Mouse (Mus musculus) left cerebral cortex, adult 9 months (tissue): ENCODE measurements around the gene Mapk8ip2.
"Not testable (repeated sequence)": the region's sequence is repeated elsewhere in the genome, so short reads cannot be mapped to it uniquely, and the experiment has no call there.

ENCODE experiments used
- DNase-seq, 2 experiments: peaks; one replicate each; pipeline ENCODE4 v3.0.0; 2022; ENCODE audit warnings: low spot score in 2 of 2

Gene Mapk8ip2

DNA sequence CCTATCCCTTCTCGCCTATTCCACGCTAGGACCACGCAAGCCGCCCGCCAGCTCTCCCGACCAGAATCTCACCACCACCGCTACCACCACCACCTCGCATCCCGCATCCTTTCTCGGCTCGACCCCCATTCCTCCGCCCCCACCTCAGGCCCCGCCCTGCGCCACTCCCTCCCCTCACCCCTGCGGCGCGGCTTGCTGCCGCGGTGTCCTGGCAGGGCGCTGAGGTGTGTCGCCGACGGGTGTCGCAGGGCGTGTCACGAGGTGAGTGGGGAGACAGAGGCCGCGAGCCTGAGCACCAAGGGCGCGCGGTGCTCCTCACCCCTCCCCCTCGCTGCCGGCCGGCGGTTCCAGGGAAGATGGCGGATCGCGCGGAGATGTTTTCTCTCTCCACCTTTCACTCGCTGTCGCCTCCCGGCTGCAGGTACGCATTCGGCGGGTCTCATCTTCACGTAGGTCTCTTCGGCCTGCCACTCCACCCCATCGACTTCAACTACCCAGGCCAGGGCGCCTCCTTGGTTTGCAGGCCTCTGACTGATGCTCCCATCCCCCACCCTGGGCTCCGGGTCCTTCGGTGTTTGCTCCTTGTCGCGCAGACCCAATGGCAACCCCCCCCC is at the start of gene Mapk8ip2:
Mapk8ip2 (plus strand) TSS at position 49 of the 614 bp plus-strand sequence.
- DNase-seq, result no peak

DNA sequence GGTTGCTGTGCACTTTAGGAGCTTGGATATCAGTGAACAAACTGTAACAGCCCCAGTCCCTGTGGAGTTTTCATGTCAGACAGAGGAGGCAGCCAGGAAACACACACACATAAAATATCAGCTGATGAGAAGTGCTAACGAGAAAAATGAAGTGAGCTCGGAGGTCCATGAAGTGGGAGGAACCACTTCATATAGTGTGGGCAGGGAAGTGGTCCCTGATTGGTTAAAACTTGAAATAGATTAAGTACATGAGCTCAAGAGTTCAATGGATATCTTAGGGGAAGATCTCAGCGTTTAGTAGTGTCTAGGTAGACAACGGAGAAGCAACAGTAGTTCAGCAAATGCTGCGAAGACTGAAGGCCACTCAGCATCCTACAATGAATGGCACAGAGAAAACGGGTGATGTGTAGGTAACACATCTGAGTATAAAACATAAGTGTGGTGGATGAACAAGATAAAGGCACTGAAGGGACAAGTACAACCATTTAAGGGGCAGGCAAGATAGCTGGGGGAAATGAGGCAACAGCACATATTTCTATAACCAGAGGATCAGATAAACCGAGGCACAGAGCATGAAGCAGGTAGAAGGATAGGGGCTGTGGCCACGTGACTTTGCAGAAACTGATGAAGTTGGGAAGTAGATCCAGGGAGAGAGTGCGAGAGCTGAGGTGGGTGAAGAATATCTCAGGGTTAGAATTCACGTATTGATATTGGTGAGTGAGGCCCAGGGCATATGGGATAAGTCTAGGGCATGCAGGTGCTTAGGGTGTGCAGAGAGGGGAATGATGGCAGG is 48.7 kb upstream of the Mapk8ip2 start:
- DNase-seq, result no peak

DNA sequence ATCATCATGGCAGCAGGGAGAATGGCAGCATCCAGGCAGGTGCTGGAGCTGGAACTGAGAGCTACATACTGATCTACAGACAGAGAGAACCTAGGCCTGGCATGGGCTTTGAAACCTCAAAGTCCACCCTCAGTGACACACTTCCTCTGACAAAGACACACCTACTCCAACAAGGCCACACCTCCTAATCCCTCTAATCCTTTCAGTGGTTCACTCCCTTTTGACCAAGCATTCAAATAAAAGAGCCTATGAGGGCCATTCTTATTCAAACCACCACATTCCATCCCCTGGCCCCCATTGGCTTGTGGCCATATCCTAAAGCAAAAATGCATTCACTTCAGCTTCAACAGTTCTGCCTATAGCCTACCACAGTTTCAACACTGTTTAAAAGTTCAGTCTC is 47.0 kb upstream of the Mapk8ip2 start:
- DNase-seq, result no peak

DNA sequence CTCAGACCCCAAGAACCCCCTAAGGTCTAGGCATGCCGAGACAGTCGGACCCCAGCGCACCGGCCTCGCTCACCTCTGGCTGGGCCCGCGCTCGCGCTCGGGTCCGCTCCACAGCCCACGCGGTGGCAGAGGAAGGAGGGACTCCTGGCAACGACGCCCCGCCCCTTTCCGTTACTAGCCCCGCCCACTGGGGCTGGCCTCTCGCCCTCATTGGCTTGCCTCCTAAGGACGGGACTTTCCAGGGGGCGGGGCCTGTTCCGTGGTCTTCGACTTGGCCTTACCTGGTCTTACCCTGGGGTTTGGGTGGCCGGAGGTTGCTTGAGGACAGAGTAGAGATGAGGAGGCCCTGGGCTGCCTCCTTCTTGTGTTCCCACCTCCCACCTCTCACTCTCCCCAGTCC is 43.6 kb upstream of the Mapk8ip2 start, which contains the start of gene Syce3:
Syce3 (minus strand) TSS at position 386 of the 400 bp plus-strand sequence.
- DNase-seq, result no peak

DNA sequence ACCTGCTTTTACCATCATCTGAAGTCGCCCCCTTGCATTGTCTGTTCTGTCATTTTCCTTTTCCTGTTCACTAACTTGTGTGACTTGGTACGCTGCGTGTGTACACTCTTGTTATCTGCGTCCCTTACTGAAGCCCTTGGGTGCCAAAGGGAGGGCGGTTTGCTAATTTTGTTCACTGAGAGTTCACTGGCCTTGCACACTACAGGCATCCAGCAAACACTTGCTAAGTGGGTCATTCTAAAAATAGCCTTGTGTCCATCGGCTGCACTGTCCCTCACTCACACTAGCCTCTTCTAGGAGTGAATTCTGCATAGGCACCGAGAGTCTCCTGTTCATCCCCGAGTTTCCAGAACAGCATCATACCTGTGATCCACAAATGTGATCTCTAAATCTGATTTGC is 38.4 kb upstream of the Mapk8ip2 start:
- DNase-seq, result no peak

DNA sequence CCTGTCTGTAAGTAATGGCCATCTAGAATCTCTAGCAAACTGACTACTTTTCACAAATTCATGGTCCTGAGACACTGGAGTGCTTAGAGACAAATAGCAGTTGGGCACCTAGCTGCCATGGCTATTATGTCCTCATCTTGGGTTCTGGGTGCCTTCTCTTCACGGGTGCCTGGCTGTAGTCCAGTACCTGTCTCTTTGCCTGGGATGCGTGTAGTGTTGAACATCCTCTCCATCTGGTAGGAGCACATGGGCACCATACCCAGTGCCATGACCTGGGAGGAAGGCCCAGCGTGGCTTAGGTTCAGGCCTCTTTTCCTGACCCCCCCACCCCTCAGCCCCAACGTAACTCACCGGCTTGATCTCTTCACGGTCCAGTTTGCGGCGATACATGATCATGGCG is 31.8 kb upstream of the Mapk8ip2 start:
- no peak for DNase-seq

DNA sequence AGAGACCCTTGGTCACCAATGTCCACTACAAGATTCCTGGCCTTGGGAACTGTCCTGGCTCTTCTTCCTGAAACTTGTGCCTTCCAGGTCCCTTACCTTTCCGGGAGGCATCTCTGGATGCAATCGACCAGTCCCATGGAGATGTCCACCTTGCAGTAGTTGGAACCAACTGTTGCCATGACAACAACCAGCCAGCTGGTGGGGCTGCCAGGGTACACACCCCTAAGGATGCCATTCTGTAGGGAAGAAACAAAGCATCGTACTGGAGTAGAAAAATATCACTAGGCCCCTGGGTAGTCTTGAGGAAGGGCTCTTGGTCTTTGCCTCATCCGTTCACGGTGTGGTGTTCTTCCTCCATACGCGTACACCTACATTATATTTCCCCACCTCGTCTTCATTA is 29.1 kb upstream of the Mapk8ip2 start:
- no peak for DNase-seq

DNA sequence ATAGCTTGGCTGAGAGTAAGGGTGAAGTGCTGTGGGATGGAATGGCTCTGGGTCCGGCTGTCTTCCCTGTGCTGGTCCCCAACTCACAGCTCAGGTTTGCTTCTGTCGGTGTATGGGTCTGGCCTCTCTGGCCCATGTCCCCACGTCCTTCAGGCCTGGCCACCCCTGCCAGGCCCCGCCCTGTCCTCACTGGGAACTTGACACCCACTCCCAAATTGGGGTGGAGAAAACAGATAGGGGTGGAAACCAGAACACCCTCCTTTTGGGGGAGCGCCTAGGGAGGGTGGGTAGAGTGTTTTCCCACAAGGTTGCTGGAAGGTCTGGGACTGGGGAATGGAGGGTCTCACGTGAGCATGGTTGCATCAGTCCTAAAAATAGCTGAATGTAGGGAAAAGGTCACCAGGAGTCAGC is 28.0 kb upstream of the Mapk8ip2 start, which contains the start of gene Cpt1b:
Cpt1b (minus strand) TSS at position 153 of the 411 bp plus-strand sequence.
- no peak for DNase-seq

DNA sequence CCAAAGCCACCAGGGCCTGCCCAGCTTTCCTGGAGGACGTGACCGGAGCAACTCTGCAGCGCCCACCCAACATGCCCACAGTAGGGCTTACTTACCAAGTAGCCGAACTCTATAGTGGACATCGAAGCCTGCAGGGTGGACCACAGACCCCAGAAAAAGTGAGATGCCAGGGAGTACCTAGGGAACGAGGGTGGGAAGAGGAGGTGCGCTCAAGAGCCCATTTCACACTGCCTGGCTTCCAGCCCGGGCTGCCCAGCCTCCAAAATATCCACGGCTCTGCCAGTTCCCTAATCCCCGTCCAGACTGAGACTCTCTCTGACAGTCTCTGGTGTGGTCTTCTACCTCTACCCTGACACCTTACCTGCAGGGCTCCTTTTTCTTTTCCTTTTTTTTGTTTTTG is 27.0 kb upstream of the Mapk8ip2 start:
- DNase-seq, result no peak

DNA sequence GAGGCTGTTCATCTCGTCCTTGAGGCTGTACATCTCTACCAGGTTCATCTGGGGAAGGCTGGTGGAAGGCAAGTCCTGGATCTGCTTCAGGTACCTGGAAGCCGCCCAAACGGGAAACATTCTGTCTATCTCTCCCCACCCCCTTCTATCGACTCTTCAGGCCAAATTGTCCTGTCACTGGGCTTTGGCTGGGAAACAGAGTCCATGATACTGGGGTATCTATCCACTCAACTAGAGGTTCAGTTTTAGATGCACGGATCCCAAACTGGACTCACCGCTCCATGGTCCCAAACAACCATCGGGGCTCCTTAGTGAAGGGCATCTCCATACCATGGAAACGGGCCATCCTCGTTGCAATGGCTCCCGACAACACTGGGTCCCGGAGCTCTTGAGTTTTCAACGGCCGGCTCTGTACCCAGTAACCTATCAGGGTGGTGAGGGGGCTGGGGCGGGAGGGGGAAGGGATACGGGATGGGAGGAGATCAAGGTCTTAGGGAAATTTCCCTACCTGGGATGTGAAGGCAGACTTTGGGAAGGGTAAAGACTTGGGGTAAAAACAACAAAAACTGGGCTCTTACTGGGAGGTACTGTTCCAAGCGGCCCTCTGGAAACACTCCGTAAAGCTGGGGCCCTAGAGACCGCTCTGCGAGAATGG is 25.4 kb upstream of the Mapk8ip2 start:
- no peak for DNase-seq

DNA sequence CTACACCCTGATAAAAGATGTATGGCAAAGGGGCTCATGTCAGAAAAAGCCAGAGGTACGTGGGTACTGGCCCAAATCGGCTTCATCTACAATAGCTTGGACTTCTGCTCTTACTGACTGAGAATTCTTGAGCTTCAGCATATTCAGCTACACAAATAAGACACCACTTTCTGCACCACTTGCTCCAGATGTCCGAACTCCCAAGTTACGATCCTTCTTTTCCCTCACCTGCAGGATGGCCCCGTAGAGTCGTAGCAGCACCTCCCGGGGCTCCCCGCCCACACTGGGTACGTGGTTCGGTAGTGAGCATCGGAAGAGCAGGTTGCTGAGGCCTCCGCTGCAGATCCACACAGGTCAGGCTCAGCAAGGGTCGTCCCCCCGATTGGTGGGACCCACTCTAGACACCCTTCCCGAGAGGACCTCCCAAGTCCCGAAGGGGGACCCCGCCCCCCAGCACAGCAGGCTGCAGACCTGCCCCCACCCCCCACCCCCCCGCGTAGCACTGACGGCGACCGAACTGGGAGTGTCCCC is 24.8 kb upstream of the Mapk8ip2 start:
- DNase-seq, result no peak

DNA sequence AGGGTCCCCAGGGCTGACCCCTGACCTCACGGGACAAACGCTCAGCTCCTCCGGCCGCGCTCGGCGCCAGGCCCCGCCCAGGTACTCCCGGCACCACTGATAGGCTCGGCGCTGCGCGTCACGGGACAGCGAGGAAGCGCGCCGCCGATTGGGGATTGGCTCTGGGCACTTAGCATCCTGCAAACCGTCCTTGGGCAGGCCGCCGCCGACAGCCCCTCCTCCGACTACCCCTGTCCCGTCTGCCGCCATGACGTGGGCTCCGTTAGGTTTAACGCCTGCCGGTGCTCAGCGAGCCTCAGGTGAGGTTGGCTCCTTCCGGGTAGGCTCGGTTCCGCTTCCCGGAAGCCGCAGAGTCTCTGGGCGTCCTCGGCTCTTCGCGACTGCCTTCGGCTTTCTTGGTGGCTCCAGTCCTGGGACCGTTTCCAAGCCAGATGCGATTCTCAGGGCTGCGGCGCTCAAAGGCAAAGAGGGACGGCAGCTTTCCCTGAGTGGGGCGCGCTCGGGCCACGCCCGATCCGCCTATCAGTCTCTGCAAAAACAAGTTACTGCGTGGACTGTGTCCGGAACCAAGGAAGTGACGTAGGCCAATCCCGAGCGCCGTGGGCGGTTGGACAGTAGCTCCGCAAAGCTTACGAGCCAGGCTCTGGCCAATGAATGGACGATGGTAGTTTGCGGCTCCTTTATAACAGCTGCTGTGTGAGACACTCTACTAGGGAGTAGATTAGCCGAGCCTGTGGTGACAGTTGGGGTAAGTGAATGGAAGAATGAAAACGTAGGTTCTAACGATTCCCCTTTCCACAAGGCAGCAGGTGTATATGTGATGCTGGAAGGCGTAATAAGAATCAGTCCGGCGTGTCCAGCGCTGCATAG is 24.1 kb upstream of the Mapk8ip2 start, which contains the start of the genes C730034F03Rik, Gm44502 and Chkb:
C730034F03Rik (plus strand) TSS at position 238 of the 870 bp plus-strand sequence.
Gm44502 (minus strand) TSS at position 345 of the 870 bp plus-strand sequence.
Chkb (minus strand) TSS at position 557 of the 870 bp plus-strand sequence.
- DNase-seq, result peak; percentile 88 to 97

DNA sequence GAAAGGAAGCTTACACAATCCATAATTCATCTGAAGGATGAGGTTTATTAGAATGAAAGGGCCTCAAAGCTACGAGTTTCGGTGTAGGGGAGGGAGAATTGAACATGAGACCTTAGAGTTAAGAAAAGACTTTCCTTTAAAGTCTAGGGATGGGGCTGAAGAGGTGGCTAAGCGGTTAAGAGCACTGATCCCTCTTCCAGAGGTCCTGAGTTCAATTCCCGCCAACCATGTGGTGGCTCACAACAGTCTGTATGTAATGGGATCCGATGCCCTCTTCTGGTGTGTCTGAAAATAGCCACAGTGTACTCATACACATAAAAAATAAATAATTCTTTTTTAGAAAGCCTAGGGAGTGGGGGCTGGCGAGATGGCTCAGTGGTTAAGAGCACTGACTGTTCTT is 23.4 kb upstream of the Mapk8ip2 start:
- no peak for DNase-seq

DNA sequence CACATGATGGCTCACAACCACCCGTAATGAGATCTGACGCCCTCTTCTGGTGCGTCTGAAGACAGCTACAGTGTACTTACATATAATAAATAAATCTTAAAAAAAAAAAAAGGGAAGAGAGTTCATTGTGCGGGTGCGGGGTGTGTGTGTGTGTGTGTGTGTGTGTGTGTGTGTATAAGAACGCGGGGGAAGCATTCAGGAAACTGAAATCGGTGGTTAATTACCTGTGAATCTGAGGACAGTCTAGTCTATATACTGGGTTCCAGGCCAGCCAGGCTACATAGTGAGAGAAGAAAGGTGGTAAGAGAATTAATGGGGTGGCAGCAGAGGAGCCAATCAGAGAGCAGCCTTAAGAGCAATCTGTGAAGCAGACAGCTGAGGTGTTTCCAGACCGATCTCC is 22.9 kb upstream of the Mapk8ip2 start:
- DNase-seq, result not testable (repeated sequence)

DNA sequence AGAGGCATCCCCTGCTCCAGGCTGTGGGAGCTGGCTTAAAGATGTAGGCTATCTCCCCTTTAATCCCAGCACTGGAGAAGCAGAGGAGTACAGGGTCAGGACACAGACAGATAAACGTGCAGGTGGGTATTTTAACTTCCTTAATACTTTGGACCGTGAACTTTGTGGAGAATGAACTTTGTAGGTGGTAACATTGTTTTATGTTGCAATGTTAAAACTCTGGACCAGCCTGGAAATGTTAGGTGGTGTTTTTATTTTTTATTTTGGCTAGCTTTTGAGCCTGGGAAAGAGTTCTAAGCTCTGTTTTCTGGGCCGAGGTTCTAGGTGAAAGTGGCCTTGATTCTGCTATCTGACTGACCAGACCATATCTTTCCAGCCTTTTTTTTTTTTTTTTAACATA is 22.4 kb upstream of the Mapk8ip2 start:
- DNase-seq, result no peak

DNA sequence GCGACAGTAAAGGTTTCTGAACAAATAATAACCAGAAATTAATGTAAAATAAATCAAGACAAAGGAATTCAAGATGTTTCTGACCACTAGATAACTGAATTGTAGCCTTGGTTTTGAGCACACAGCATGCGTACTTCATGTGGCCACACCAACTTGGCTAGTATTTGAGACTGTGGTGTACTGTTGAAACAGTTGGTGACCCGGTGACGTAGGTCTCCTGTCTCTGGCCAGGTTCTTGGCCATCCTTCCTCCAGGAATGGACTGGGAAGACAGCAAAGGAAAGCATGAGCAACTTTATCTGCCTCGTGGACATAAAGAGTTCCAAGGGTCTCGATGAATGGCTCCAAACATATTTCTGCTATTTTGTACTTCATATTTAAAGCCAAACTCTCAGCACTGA is 21.9 kb upstream of the Mapk8ip2 start:
- no peak for DNase-seq

DNA sequence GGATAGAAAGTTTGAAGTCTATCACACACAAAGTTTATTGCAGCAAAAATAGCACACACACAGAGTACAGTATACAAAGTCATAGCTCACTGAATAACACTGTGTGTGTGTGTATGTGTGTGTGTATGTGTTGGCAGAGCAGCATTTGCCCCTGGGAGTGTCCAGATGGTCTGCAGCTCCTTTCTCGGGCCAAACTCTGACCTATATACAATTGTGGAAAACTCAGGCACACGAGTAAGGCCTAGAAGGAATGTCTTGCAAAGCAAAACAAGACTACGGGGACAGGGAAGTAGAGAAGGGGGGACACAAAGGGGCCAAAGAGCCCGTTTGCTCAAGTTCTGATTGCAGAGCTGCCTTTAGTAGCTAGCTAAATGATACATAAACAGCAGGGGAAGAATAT is 20.8 kb upstream of the Mapk8ip2 start:
- no peak for DNase-seq

DNA sequence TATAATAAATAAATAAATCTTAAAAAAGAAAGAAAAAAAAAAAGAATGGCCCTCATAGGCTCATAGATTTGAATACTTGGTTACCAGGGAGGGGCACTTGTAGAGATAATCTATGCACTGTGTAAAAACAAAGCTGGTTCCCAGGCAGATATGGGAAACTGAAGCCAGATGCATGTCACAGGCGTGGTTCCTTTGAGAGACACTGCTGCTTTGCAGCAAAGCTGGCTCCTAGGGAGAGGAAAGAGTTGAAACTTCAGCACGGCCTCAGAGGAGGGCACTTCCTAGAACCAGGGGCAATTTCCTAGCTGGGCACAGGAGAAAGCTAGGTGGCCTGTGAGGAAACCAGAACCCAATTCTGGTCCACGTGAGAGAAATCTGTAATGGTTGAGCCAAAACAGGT is 19.6 kb upstream of the Mapk8ip2 start:
- no peak for DNase-seq

DNA sequence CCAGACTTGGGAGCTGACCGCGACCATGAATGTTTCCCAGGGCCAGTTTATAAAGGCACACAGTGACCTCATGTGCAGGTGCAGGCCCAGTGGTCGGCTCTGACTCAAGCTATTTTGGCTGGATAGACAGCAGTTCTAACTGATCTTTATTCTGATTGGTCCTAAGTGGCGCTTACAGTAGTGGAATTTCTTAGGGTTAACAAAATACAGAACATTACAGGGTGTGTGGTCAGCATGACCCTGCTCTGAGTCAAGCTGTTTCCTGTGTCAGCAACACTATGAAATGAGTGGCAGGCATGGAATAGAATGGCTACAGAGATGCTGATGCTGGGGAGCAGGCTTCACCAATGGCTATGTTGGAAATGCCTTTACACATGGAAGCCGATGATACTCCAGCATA is 17.8 kb upstream of the Mapk8ip2 start:
- DNase-seq, result no peak

DNA sequence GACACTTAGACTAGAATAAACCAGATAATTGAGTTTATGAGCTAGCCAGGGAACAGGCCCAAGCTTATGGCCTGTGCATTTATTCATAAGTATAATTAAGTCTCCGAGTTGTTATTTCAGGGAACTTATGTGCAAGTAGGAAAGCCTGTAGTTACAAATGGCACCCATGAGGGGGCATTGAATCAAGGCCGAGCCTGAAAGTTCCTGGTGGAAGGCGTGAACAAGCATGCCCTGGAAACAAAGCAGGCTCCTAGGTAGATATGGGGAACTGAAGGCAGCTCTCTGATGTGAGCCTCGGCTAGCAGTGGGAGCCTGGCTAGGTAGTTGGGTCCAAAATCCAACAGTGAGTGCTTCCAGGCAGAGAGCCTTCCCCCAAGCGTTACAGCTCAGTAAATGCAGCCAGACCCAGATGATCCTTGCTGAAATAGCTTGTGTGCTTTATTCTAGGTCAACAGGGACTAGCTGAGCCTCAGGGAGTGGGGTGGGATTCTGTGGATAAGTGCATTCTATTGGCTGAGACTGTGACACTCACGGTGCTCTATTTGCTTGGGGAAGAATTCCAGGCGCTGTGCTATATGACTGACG is 11.1 kb upstream of the Mapk8ip2 start:
- DNase-seq, result no peak
